32 mouse cellular contexts compared by ENCODE assay signal in genomic region chr11:98681186-98681585, GRCm38 (mm10). TPM values are rescaled to one million over a fixed set of nuclear protein-coding genes. Genes with fewer than 3 reads are reported as not detected.
DNase-seq lines count a peak whose midpoint lies in the region; ATAC-seq and TF ChIP-seq lines count a peak whose summit lies in the region.
"Had no signal": no experiment of that assay in that cellular context is flagged by ENCODE, and none has a peak within 500 bp of the region (broad histone marks: within the 10 kb centered on the region; RNA-seq: fewer than 3 reads in every experiment).

No protein-coding gene starts in this region.

- DNase-seq in limb, embryonic 14.5 days (ENCODE audit: low spot score) = no peak
- DNase-seq in limb, embryonic 10.5 days (ENCODE audit: low spot score) = no peak
- peak; percentile 31 for DNase-seq in R1 (ENCODE audit: low read depth, low spot score)
- DNase-seq in ovary, postnatal 14 days (ENCODE audit: low spot score) = no peak
- DNase-seq: adrenal gland, adult 2 months; cerebellum, adult 11-12 months; cerebellum, postnatal 10 days; gastrocnemius, postnatal 36 days; heart, adult 2 months; kidney, adult 11 months; kidney, postnatal 36 days; lung, postnatal 4 days; retina, postnatal 1 day; right cerebral cortex, postnatal 25 days; spleen, adult 18-20 months had no signal

- no peak for TF ChIP-seq EP300 in ES-Bruce4 (IDR thresholded peaks at IDR 0.05; ENCODE audit: insufficient read depth, low read depth, low read length)

- no peak overlapping the region for H3K27ac ChIP-seq in limb, embryonic 14.5 days (replicated peaks; ENCODE audit: low read depth, low read length)
- no peak overlapping the region for H3K27ac ChIP-seq in limb, embryonic 10.5 days
- H3K27ac ChIP-seq in midbrain, embryonic 12.5 days (replicated peaks) = no peak overlapping the region
- no peak overlapping the region for H3K27ac ChIP-seq in midbrain, embryonic 16.5 days (ENCODE audit: low read length)
- peak overlapping the region; percentile 91 for H3K27ac ChIP-seq in ES-Bruce4 (ENCODE audit: insufficient read depth, low read length)

- ATAC-seq in limb, embryonic 14.5 days (ENCODE audit: low FRiP score, low read depth) = no peak
- no peak for ATAC-seq in midbrain, embryonic 12.5 days (ENCODE audit: low FRiP score, low read depth)
- ATAC-seq in midbrain, embryonic 16.5 days = no peak
- ATAC-seq in megakaryocyte, adult 5-6 weeks (ENCODE audit: poor library complexity, severe bottlenecking) = no peak

- 87% methylated on average over 4 of the region's 4 CpGs for WGBS in limb, embryonic 14.5 days
- WGBS in limb, embryonic 10.5 days = 80% methylated on average over 4 of the region's 4 CpGs
- WGBS in midbrain, embryonic 12.5 days = 82% methylated on average over 4 of the region's 4 CpGs
- 77% methylated on average over 4 of the region's 4 CpGs for WGBS in midbrain, embryonic 16.5 days

- no peaks in the 10 kb centered on the region for H3K9me3 ChIP-seq in limb, embryonic 14.5 days (ENCODE audit: control insufficient read depth, low read length)
- no peaks in the 10 kb centered on the region for H3K9me3 ChIP-seq in limb, embryonic 10.5 days (replicated peaks)
- no peaks in the 10 kb centered on the region for H3K9me3 ChIP-seq in midbrain, embryonic 12.5 days
- no peaks in the 10 kb centered on the region for H3K9me3 ChIP-seq in midbrain, embryonic 16.5 days (replicated peaks; ENCODE audit: control insufficient read depth, low read length, poor library complexity, severe bottlenecking)
- no peaks in the 10 kb centered on the region for H3K9me3 ChIP-seq in ES-Bruce4 (replicated peaks; ENCODE audit: control insufficient read depth, insufficient read depth, low read length, poor library complexity, severe bottlenecking)
- H3K9me3 ChIP-seq: kidney, embryonic 15.5 days; limb, embryonic 13.5 days; neural tube, embryonic 13.5 days had no signal

- H3K4me3 ChIP-seq in limb, embryonic 14.5 days (replicated peaks; ENCODE audit: low read length) = no peak overlapping the region
- H3K4me3 ChIP-seq in limb, embryonic 10.5 days = no peak overlapping the region
- H3K4me3 ChIP-seq in midbrain, embryonic 12.5 days = no peak overlapping the region
- H3K4me3 ChIP-seq in midbrain, embryonic 16.5 days (ENCODE audit: low read depth, low read length) = no peak overlapping the region
- no peak overlapping the region for H3K4me3 ChIP-seq in ES-Bruce4 (ENCODE audit: low read depth, low read length)

- H3K4me2 ChIP-seq in limb, embryonic 14.5 days (replicated peaks; ENCODE audit: low read depth, low read length, severe bottlenecking) = 0 out of 2 replicates have a peak overlapping the region, but pooled peaks have one; percentile 48
- peak overlapping the region; percentile 91; the same call in 1 of the 2 replicates for H3K4me2 ChIP-seq in midbrain, embryonic 12.5 days (replicated peaks)
- H3K4me2 ChIP-seq in midbrain, embryonic 16.5 days (ENCODE audit: low read length) = no peak overlapping the region; the same call in 1 of the 2 replicates

- H3K9ac ChIP-seq in limb, embryonic 14.5 days (ENCODE audit: low read depth, low read length, severe bottlenecking) = no peak overlapping the region
- no peak overlapping the region for H3K9ac ChIP-seq in midbrain, embryonic 12.5 days (replicated peaks)
- H3K9ac ChIP-seq in midbrain, embryonic 16.5 days (ENCODE audit: low read depth, low read length) = no peak overlapping the region
- peak overlapping the region; percentile 60 for H3K9ac ChIP-seq in ES-Bruce4 (ENCODE audit: low read depth, poor library complexity, severe bottlenecking)

- peaks cover 10% of the 10 kb centered on the region for H3K36me3 ChIP-seq in limb, embryonic 14.5 days (ENCODE audit: control insufficient read depth, insufficient read depth, low read length)
- peaks cover 17% of the 10 kb centered on the region for H3K36me3 ChIP-seq in limb, embryonic 10.5 days
- H3K36me3 ChIP-seq in midbrain, embryonic 12.5 days = peaks cover 14% of the 10 kb centered on the region
- H3K36me3 ChIP-seq in midbrain, embryonic 16.5 days (ENCODE audit: control insufficient read depth, insufficient read depth, low read length) = peaks cover 7% of the 10 kb centered on the region
- peaks cover 12% of the 10 kb centered on the region for H3K36me3 ChIP-seq in ES-Bruce4 (ENCODE audit: control insufficient read depth, insufficient read depth, low read length, poor library complexity, severe bottlenecking)

- H3K27me3 ChIP-seq in limb, embryonic 14.5 days (ENCODE audit: control insufficient read depth, insufficient read depth, low read length) = no peaks in the 10 kb centered on the region
- H3K27me3 ChIP-seq in limb, embryonic 10.5 days (ENCODE audit: low read depth, poor library complexity, severe bottlenecking) = no peaks in the 10 kb centered on the region
- peaks cover 4% of the 10 kb centered on the region; the same call in 1 of the 2 replicates for H3K27me3 ChIP-seq in midbrain, embryonic 12.5 days
- H3K27me3 ChIP-seq in midbrain, embryonic 16.5 days (ENCODE audit: control insufficient read depth, insufficient read depth, low read depth, low read length) = no peaks in the 10 kb centered on the region
- no peaks in the 10 kb centered on the region for H3K27me3 ChIP-seq in ES-Bruce4 (ENCODE audit: control insufficient read depth, insufficient read depth, low read length, poor library complexity, severe bottlenecking)
- H3K27me3 ChIP-seq: kidney, embryonic 15.5 days; limb, embryonic 13.5 days; neural tube, embryonic 13.5 days; Patski had no signal

- H3K4me1 ChIP-seq in limb, embryonic 14.5 days (ENCODE audit: control insufficient read depth, insufficient read depth, low read length) = peaks cover 8% of the 10 kb centered on the region
- H3K4me1 ChIP-seq in limb, embryonic 10.5 days = peaks cover 14% of the 10 kb centered on the region
- H3K4me1 ChIP-seq in midbrain, embryonic 12.5 days = peaks cover 12% of the 10 kb centered on the region
- H3K4me1 ChIP-seq in midbrain, embryonic 16.5 days (ENCODE audit: control insufficient read depth, insufficient read depth, low read length) = peaks cover 13% of the 10 kb centered on the region
- peaks cover under 1% of the 10 kb centered on the region for H3K4me1 ChIP-seq in ES-Bruce4 (ENCODE audit: control insufficient read depth, insufficient read depth, low read length)

- TF ChIP-seq CTCF in ES-Bruce4 (IDR thresholded peaks at IDR 0.05; ENCODE audit: low read depth, low read length) = no peak

- TF ChIP-seq POLR2A in limb, embryonic 14.5 days (IDR thresholded peaks at IDR 0.05; ENCODE audit: borderline replicate concordance, extremely low read depth, insufficient read depth, insufficient read length) = no peak
- no peak for TF ChIP-seq POLR2A in ES-Bruce4 (IDR thresholded peaks at IDR 0.05; ENCODE audit: insufficient read depth, low read length)

RNA-seq across cellular contexts. Expression of gene Psmd3, which starts 1.2 kb away (rescaled TPM):
- 208 and 228 TPM in 2 replicates for polyA plus RNA-seq in limb, embryonic 14.5 days (2012; rRNA removed)
- 141 and 145 TPM in 2 replicates for polyA plus RNA-seq in limb, embryonic 14.5 days (2014; fragmentation: Nextera tagmentation; extraction: Ambion mirVana)
- 284 and 303 TPM in 2 replicates for polyA plus RNA-seq in limb, embryonic 10.5 days (2016; fragmentation: Nextera tagmentation; extraction: Ambion mirVana)
- polyA plus RNA-seq in midbrain, embryonic 12.5 days (2016; fragmentation: Nextera tagmentation; extraction: Ambion mirVana) = 234 and 244 TPM in 2 replicates
- 175 and 182 TPM in 2 replicates for polyA plus RNA-seq in midbrain, embryonic 16.5 days (2015; fragmentation: Nextera tagmentation; extraction: Ambion mirVana)
- polyA plus RNA-seq in ES-Bruce4 (2011; ENCODE audit: insufficient read depth, insufficient read length, low read depth, missing spikeins) = 123 and 129 TPM in 2 replicates
- total RNA-seq in megakaryocyte, adult 5-6 weeks (2015) = 21.7 and 22.6 TPM in 2 replicates
- 34.6 and 43.1 TPM in 2 replicates for total RNA-seq in megakaryocyte, adult 5-6 weeks (2017)

RNA-seq across cellular contexts. Expression of gene Gsdma, which starts 17.0 kb away (rescaled TPM):
- 0.14 and 0.16 TPM in 2 replicates for polyA plus RNA-seq in limb, embryonic 14.5 days (2012; rRNA removed)
- polyA plus RNA-seq in limb, embryonic 14.5 days (2014; fragmentation: Nextera tagmentation; extraction: Ambion mirVana) = 0.47 and 0.55 TPM in 2 replicates
- 0.05 TPM in 1 of 2 replicates, not detected in the other for polyA plus RNA-seq in limb, embryonic 10.5 days (2016; fragmentation: Nextera tagmentation; extraction: Ambion mirVana)
- polyA plus RNA-seq in midbrain, embryonic 12.5 days (2016; fragmentation: Nextera tagmentation; extraction: Ambion mirVana) = not detected in 2 replicates
- polyA plus RNA-seq in midbrain, embryonic 16.5 days (2015; fragmentation: Nextera tagmentation; extraction: Ambion mirVana) = not detected in 2 replicates
- 0.22 and 0.56 TPM in 2 replicates for polyA plus RNA-seq in ES-Bruce4 (2011; ENCODE audit: insufficient read depth, insufficient read length, low read depth, missing spikeins)
- 0.25 TPM in 1 of 2 replicates, not detected in the other for total RNA-seq in megakaryocyte, adult 5-6 weeks (2015)
- total RNA-seq in megakaryocyte, adult 5-6 weeks (2017) = not detected in 2 replicates
- total RNA-seq: adrenal gland, adult 2 months; heart, adult 2 months; heart, postnatal 25 days; hindbrain, postnatal 0 days; left cerebral cortex, postnatal 14 days had no signal
- polyA plus RNA-seq: adrenal gland, adult 2 months; C2C12; forebrain, embryonic 11.5 days; heart, embryonic 14.5 days; lung, embryonic 16.5 days; neural tube, embryonic 13.5 days had no signal

RNA-seq across cellular contexts. Expression of gene Csf3, which starts 19.9 kb away (rescaled TPM):
- polyA plus RNA-seq in limb, embryonic 14.5 days (2012; rRNA removed) = 0.11 TPM in 1 of 2 replicates, not detected in the other
- polyA plus RNA-seq in limb, embryonic 14.5 days (2014; fragmentation: Nextera tagmentation; extraction: Ambion mirVana) = not detected in 2 replicates
- not detected in 2 replicates for polyA plus RNA-seq in limb, embryonic 10.5 days (2016; fragmentation: Nextera tagmentation; extraction: Ambion mirVana)
- polyA plus RNA-seq in midbrain, embryonic 12.5 days (2016; fragmentation: Nextera tagmentation; extraction: Ambion mirVana) = not detected in 2 replicates
- polyA plus RNA-seq in midbrain, embryonic 16.5 days (2015; fragmentation: Nextera tagmentation; extraction: Ambion mirVana) = not detected in 2 replicates
- not detected in 2 replicates for polyA plus RNA-seq in ES-Bruce4 (2011; ENCODE audit: insufficient read depth, insufficient read length, low read depth, missing spikeins)
- total RNA-seq in megakaryocyte, adult 5-6 weeks (2015) = not detected in 2 replicates
- not detected in 2 replicates for total RNA-seq in megakaryocyte, adult 5-6 weeks (2017)
- total RNA-seq: adrenal gland, adult 2 months; gastrocnemius, postnatal 36 days; heart, adult 2 months; heart, postnatal 25 days; hindbrain, postnatal 0 days; left cerebral cortex, postnatal 14 days had no signal
- polyA plus RNA-seq: adrenal gland, adult 2 months; C2C12; embryonic facial prominence, embryonic 11.5 days; forebrain, embryonic 11.5 days; heart, adult 2 months; heart, embryonic 14.5 days; hindbrain, postnatal 0 days; kidney, embryonic 15.5 days; limb, embryonic 13.5 days; lung, embryonic 16.5 days; neural tube, embryonic 13.5 days had no signal

RNA-seq across cellular contexts. Expression of gene Gsdma2, which starts 34.6 kb away (rescaled TPM):
- not detected in 2 replicates for polyA plus RNA-seq in limb, embryonic 14.5 days (2012; rRNA removed)
- not detected in 2 replicates for polyA plus RNA-seq in limb, embryonic 14.5 days (2014; fragmentation: Nextera tagmentation; extraction: Ambion mirVana)
- polyA plus RNA-seq in limb, embryonic 10.5 days (2016; fragmentation: Nextera tagmentation; extraction: Ambion mirVana) = not detected in 2 replicates
- polyA plus RNA-seq in midbrain, embryonic 12.5 days (2016; fragmentation: Nextera tagmentation; extraction: Ambion mirVana) = not detected in 2 replicates
- polyA plus RNA-seq in midbrain, embryonic 16.5 days (2015; fragmentation: Nextera tagmentation; extraction: Ambion mirVana) = not detected in 2 replicates
- not detected in 2 replicates for polyA plus RNA-seq in ES-Bruce4 (2011; ENCODE audit: insufficient read depth, insufficient read length, low read depth, missing spikeins)
- not detected in 2 replicates for total RNA-seq in megakaryocyte, adult 5-6 weeks (2015)
- not detected in 2 replicates for total RNA-seq in megakaryocyte, adult 5-6 weeks (2017)
- total RNA-seq: heart, adult 2 months; hindbrain, postnatal 0 days; left cerebral cortex, postnatal 14 days had no signal
- polyA plus RNA-seq: C2C12; cortical plate, adult 2 months; embryonic facial prominence, embryonic 11.5 days; forebrain, embryonic 11.5 days; heart, adult 2 months; heart, embryonic 14.5 days; hindbrain, postnatal 0 days; kidney, embryonic 15.5 days; limb, embryonic 13.5 days; lung, embryonic 16.5 days; Patski had no signal

RNA-seq across cellular contexts. Expression of gene Med24, which starts 48.0 kb away (rescaled TPM):
- polyA plus RNA-seq in limb, embryonic 14.5 days (2012; rRNA removed) = 83.4 and 104 TPM in 2 replicates
- polyA plus RNA-seq in limb, embryonic 14.5 days (2014; fragmentation: Nextera tagmentation; extraction: Ambion mirVana) = 43.9 and 48.3 TPM in 2 replicates
- polyA plus RNA-seq in limb, embryonic 10.5 days (2016; fragmentation: Nextera tagmentation; extraction: Ambion mirVana) = 77.3 and 82.6 TPM in 2 replicates
- polyA plus RNA-seq in midbrain, embryonic 12.5 days (2016; fragmentation: Nextera tagmentation; extraction: Ambion mirVana) = 96.5 and 97.7 TPM in 2 replicates
- 75.1 and 77.5 TPM in 2 replicates for polyA plus RNA-seq in midbrain, embryonic 16.5 days (2015; fragmentation: Nextera tagmentation; extraction: Ambion mirVana)
- 83.5 and 85.8 TPM in 2 replicates for polyA plus RNA-seq in ES-Bruce4 (2011; ENCODE audit: insufficient read depth, insufficient read length, low read depth, missing spikeins)
- total RNA-seq in megakaryocyte, adult 5-6 weeks (2015) = 17.9 and 21.5 TPM in 2 replicates
- 22.6 and 31.3 TPM in 2 replicates for total RNA-seq in megakaryocyte, adult 5-6 weeks (2017)
